Mouse (Mus musculus) hindbrain, embryonic 12.5 days (tissue): ENCODE data around the gene Kcnv2. TPM values are rescaled to one million over a fixed set of nuclear protein-coding genes. Genes with fewer than 3 reads are reported as not detected.

Experiments used
- ATAC-seq: fragments of 200-750 bp; cut with Nextera tagmentation; 2 replicates; pipeline ENCODE4 v1.8.0; 2017; ENCODE audit warnings: moderate TSS enrichment; ENCODE audit not compliant: low FRiP score
- H3K27ac ChIP-seq: fragments of 300-500 bp; sonication (generic); 2 replicates; pipeline ENCODE4 v1.5.1; 2016; ENCODE audit warnings: mild to moderate bottlenecking
- H3K27me3 ChIP-seq: fragments of 300-500 bp; sonication (generic); 2 replicates; pipeline ENCODE4 v1.6.1; 2016; ENCODE audit warnings: mild to moderate bottlenecking
- H3K36me3 ChIP-seq: fragments of 300-500 bp; sonication (generic); 2 replicates; pipeline ENCODE4 v1.6.1; 2016; ENCODE audit warnings: mild to moderate bottlenecking
- H3K4me1 ChIP-seq: fragments of 300-500 bp; sonication (generic); 2 replicates; pipeline ENCODE4 v1.6.1; 2016
- H3K4me2 ChIP-seq: fragments of 300-500 bp; sonication (generic); replicated peaks from 2 replicates; pipeline ENCODE4 v1.6.1; 2016; ENCODE audit warnings: mild to moderate bottlenecking
- H3K4me3 ChIP-seq: fragments of 300-500 bp; sonication (generic); 2 replicates; pipeline ENCODE4 v1.5.1; 2016; ENCODE audit warnings: mild to moderate bottlenecking
- H3K9ac ChIP-seq: fragments of 300-500 bp; sonication (generic); 2 replicates; pipeline ENCODE4 v1.6.1; 2016; ENCODE audit warnings: mild to moderate bottlenecking, moderate library complexity
- H3K9me3 ChIP-seq: fragments of 300-500 bp; sonication (generic); replicated peaks from 2 replicates; pipeline ENCODE4 v1.6.1; 2016; ENCODE audit warnings: mild to moderate bottlenecking
- WGBS: fragments of 180-500 bp; shearing (Covaris S2); methylation state at CpG from one replicate; pipeline ENCODE4 v1.1.7; 2016; 5-methylcytosine and 5-hydroxymethylcytosine counted together
- polyA plus RNA-seq: library from polyadenylated mRNA; unstranded; fragments of >200 nt; fragmentation: Nextera tagmentation; extraction: Ambion mirVana; gene quantifications from 2 replicates; pipeline ENCODE4 v1.2.1, GENCODE M21; 2016

Kcnv2 gene
- polyA plus RNA-seq = 0.08 and 0.18 TPM in 2 replicates

- Histone ChIP-seq H3K4me2 (no peak within 1 kb of the TSS), H3K9me3 (no peaks in the 10 kb centered on the region), H3K27ac (no peak within 1 kb of the TSS), H3K4me1 (no peaks in the 10 kb centered on the region), H3K27me3 (no peaks in the 10 kb centered on the region), H3K4me3 (no peak within 1 kb of the TSS), H3K9ac (no peak within 1 kb of the TSS), H3K36me3 (no peaks in the 10 kb centered on the region)
- no peak for ATAC-seq
- WGBS = 78% methylated on average over 5 of the region's 5 CpGs
Observed at GRCm38 (mm10) chr19:27322281-27322680, at the start of gene Kcnv2. Gene Kcnv2, plus strand, starts transcription at chr19:27322588.

GRCm38 (mm10) chr19:27273385-27273784 is 49.0 kb upstream of the Kcnv2 start:
- WGBS = 75% methylated on average over 2 of the region's 2 CpGs
- H3K4me3 ChIP-seq = no peak overlapping the region
- H3K9me3 ChIP-seq = no peaks in the 10 kb centered on the region
- H3K9ac ChIP-seq = no peak overlapping the region
- H3K27me3 ChIP-seq = no peaks in the 10 kb centered on the region
- H3K4me2 ChIP-seq = no peak overlapping the region
- no peak overlapping the region for H3K27ac ChIP-seq
- H3K4me1 ChIP-seq = no peaks in the 10 kb centered on the region
- no peak for ATAC-seq
- H3K36me3 ChIP-seq = no peaks in the 10 kb centered on the region

DNA sequence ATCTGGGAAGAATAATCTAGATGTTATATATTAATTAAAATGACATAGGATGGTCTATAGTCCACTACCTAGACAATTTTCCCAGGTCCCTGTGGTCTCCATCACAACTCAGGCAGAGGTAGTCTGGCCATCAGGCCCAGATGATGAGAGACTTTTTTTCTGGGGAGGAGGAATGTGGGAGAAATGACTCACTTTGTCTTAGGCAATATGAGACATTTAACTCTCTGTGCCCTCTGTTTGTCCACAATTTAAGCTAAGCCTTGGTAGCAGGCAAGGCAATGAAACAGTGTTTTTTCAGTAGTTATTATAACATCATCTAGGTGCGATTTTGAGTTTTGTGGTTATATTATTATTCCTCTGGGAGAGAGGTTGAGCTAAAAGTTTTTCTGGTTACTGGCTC is 48.0 kb upstream of the Kcnv2 start:
- ATAC-seq = no peak
- Histone ChIP-seq H3K27ac (no peak overlapping the region), H3K9ac (no peak overlapping the region), H3K9me3 (no peaks in the 10 kb centered on the region), H3K27me3 (no peaks in the 10 kb centered on the region), H3K4me1 (no peaks in the 10 kb centered on the region), H3K36me3 (no peaks in the 10 kb centered on the region), H3K4me2 (no peak overlapping the region), H3K4me3 (no peak overlapping the region)
- 82% methylated on average over 1 of the region's 1 CpGs for WGBS

DNA sequence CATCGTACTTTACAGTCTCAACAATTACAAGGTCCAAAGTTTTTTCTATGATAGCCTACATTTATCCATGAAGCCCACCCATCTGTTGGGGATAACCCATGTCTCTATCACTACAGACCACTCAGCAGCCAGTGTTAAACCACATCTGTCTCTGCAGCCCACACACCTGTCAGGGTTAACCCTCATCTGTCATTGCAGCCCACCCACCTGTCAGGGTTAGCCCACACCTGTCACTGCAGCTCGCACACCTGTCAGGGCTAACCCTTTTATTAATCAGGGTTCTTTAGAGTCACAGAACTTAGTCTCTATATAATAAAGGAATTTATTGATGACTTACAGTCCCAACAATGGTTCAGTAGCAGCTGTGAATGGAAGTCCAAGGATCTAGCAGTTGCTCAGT is 43.2 kb upstream of the Kcnv2 start:
- Histone ChIP-seq H3K9me3 (no peaks in the 10 kb centered on the region), H3K27ac (no peak overlapping the region), H3K36me3 (no peaks in the 10 kb centered on the region), H3K4me1 (no peaks in the 10 kb centered on the region), H3K4me2 (no peak overlapping the region), H3K4me3 (no peak overlapping the region), H3K27me3 (no peaks in the 10 kb centered on the region), H3K9ac (no peak overlapping the region)
- WGBS = 84% methylated on average over 2 of the region's 2 CpGs
- no peak for ATAC-seq

GRCm38 (mm10) chr19:27310039-27310438 is 12.3 kb upstream of the Kcnv2 start:
- no peak overlapping the region for H3K4me2 ChIP-seq
- no peak for ATAC-seq
- WGBS = 93% methylated on average over 2 of the region's 2 CpGs

GRCm38 (mm10) chr19:27311311-27311710 is 11.1 kb upstream of the Kcnv2 start:
- H3K4me3 ChIP-seq = no peak overlapping the region
- no peak for ATAC-seq
- no peaks in the 10 kb centered on the region for H3K36me3 ChIP-seq
- H3K4me2 ChIP-seq = no peak overlapping the region
- H3K27ac ChIP-seq = no peak overlapping the region
- no peaks in the 10 kb centered on the region for H3K9me3 ChIP-seq
- H3K9ac ChIP-seq = no peak overlapping the region
- WGBS = 93% methylated on average over 3 of the region's 3 CpGs
- H3K4me1 ChIP-seq = no peaks in the 10 kb centered on the region
- no peaks in the 10 kb centered on the region for H3K27me3 ChIP-seq

More at GRCm38 (mm10) chr19:27310039-27310438, 12.3 kb upstream of the Kcnv2 start:
- Histone ChIP-seq H3K4me3 (no peak overlapping the region), H3K4me1 (no peaks in the 10 kb centered on the region), H3K27me3 (no peaks in the 10 kb centered on the region), H3K27ac (no peak overlapping the region), H3K9ac (no peak overlapping the region), H3K9me3 (no peaks in the 10 kb centered on the region), H3K36me3 (no peaks in the 10 kb centered on the region)

- no peaks in the 10 kb centered on the region for H3K4me1 ChIP-seq
- H3K27ac ChIP-seq = no peak overlapping the region
- no peak for ATAC-seq
- H3K27me3 ChIP-seq = no peaks in the 10 kb centered on the region
- no peak overlapping the region for H3K9ac ChIP-seq
- H3K4me3 ChIP-seq = no peak overlapping the region
- H3K9me3 ChIP-seq = no peaks in the 10 kb centered on the region
- H3K36me3 ChIP-seq = no peaks in the 10 kb centered on the region
- no peak overlapping the region for H3K4me2 ChIP-seq
- 90% methylated on average over 11 of the region's 11 CpGs for WGBS
Observed at GRCm38 (mm10) chr19:27312266-27313079, 9.9 kb upstream of the Kcnv2 start.

- no peak overlapping the region for H3K4me2 ChIP-seq
- H3K36me3 ChIP-seq = no peaks in the 10 kb centered on the region
- H3K27me3 ChIP-seq = no peaks in the 10 kb centered on the region
- no peak overlapping the region for H3K9ac ChIP-seq
- H3K9me3 ChIP-seq = no peaks in the 10 kb centered on the region
- 85% methylated on average over 3 of the region's 3 CpGs for WGBS
- ATAC-seq = no peak
- H3K4me1 ChIP-seq = no peaks in the 10 kb centered on the region
- no peak overlapping the region for H3K4me3 ChIP-seq
- H3K27ac ChIP-seq = no peak overlapping the region
Observed at GRCm38 (mm10) chr19:27313080-27313413, 9.3 kb upstream of the Kcnv2 start.

DNA sequence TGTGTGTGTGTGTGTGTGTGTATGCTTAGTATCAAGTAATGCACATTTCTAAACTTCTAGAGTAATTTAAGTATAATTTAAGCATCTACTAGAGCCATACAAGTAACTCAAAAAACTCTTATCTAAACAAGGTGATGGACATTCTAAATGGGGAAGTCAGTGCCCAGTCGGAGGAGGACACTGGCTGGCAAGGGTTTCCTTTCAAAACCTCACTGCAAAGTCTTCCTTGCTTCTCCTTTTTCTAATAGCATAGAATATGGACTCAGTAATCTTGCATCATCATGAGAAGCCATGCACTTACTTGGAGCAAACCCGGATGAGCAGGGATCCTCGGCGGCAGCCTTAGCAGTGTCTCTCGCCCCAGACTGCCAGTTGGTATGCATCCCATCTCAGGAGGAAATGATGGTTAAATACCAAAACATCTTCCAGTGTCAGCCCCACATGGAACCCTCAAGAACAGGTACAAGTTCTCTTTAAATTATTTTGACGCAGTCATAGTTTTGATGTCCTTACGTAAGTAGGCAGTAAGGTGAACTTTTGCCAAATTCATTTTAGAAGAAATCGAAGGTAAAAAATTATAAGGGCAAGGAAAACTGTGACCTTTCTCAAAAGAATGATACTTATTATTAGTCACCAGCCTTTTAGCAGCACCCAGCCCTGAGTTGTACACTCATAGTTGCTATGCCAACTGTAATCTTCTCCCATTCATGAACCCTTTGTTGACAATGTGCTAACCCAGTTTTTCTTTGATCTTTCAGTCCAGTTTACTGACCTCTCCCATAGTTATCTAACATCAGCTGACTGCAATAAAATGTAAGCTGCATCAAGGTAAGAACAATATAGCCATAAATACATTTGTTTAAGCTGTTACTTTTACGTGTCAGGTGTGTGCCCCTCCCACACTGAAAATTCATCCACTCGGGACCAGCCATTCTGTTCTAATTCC is 5.8 kb upstream of the Kcnv2 start:
- Histone ChIP-seq H3K4me2 (no peak overlapping the region), H3K4me3 (no peak overlapping the region), H3K36me3 (no peaks in the 10 kb centered on the region), H3K9ac (no peak overlapping the region), H3K9me3 (no peaks in the 10 kb centered on the region), H3K27me3 (no peaks in the 10 kb centered on the region), H3K27ac (no peak overlapping the region), H3K4me1 (no peaks in the 10 kb centered on the region)
- WGBS = 84% methylated on average over 10 of the region's 10 CpGs
- no peak for ATAC-seq

DNA sequence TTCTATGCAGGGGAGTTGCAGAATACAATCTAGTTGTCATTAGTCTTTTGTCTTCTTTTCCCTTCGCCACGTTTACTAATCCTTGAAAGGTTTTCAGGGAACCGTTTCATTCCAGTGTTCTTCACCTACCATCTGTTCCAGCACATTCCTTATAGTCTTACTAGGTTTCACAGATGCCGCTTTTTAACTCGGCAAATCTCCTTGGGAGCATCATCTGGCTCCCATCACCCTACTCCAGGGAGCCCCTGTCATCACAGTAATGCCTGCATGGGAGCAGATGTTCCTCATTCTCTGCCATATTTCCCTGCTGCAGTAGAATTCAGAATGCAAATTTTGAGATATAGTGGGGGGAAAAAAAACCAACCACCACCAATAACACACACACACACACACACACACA is 5.1 kb upstream of the Kcnv2 start:
- WGBS = 52% methylated on average over 5 of the region's 5 CpGs
- no peak overlapping the region for H3K27ac ChIP-seq
- H3K36me3 ChIP-seq = no peaks in the 10 kb centered on the region
- H3K27me3 ChIP-seq = no peaks in the 10 kb centered on the region
- no peak overlapping the region for H3K4me2 ChIP-seq
- no peak for ATAC-seq
- H3K9me3 ChIP-seq = no peaks in the 10 kb centered on the region
- H3K9ac ChIP-seq = no peak overlapping the region
- no peaks in the 10 kb centered on the region for H3K4me1 ChIP-seq
- H3K4me3 ChIP-seq = no peak overlapping the region

DNA sequence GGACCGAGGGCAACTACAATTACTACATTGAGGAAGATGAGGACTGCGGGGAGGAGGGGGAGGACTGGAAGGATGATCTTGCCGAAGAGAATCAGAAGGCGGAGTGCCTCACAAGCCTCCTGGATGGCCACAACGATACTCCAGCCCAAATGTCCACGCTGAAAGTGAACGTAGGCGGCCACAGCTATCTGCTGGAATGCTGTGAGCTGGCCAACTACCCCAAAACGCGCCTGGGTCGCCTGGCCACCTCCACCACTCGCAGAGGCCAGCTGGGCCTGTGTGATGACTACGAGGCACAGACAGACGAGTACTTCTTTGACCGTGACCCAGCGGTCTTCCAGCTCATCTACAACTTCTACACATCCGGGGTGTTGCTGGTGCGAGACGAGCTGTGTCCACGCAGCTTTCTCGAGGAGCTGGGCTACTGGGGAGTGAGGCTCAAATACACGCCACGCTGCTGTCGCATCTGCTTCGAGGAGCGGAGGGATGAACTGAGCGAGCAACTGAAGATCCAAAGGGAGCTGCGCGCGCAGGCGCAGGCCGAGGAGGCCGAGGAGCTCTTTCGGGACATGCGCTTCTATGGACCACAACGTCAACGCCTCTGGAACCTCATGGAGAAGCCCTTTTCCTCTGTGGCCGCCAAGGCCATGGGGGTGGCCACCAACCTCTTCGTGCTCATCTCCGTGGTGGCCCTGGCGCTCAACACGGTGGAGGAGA is 681 bp downstream of the Kcnv2 start:
- H3K27me3 ChIP-seq = no peaks in the 10 kb centered on the region
- H3K27ac ChIP-seq = no peak overlapping the region
- H3K4me1 ChIP-seq = no peaks in the 10 kb centered on the region
- H3K9me3 ChIP-seq = no peaks in the 10 kb centered on the region
- no peak overlapping the region for H3K4me3 ChIP-seq
- H3K9ac ChIP-seq = no peak overlapping the region
- WGBS = 96% methylated on average over 42 of the region's 42 CpGs
- no peaks in the 10 kb centered on the region for H3K36me3 ChIP-seq
- ATAC-seq = no peak
- H3K4me2 ChIP-seq = no peak overlapping the region

DNA sequence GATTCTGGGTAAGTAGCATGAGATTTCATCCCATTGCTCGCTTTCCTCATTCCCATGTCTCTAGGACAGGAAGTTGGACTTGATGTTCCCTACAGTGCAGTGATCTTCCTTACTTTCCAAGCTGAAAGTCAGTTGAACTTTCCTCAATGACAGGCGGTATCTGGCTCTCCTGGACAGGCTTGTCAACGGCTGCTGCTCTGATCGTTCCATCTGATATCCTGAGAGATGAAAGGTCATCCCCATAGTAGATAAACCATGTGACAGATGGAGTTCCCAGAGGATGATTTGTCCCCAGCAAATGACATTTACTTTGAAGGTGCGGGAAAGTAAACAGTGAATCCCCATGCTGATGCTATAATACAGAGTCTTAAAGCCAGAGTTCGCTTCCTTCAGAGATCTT is 3.2 kb downstream of the Kcnv2 start:
- Histone ChIP-seq H3K4me2 (no peak overlapping the region), H3K36me3 (no peaks in the 10 kb centered on the region), H3K4me1 (no peaks in the 10 kb centered on the region), H3K27ac (no peak overlapping the region), H3K9ac (no peak overlapping the region), H3K9me3 (no peaks in the 10 kb centered on the region), H3K4me3 (no peak overlapping the region), H3K27me3 (no peaks in the 10 kb centered on the region)
- ATAC-seq = no peak
- 72% methylated on average over 6 of the region's 6 CpGs for WGBS
